Mouse (Mus musculus): ENCODE results near the gene Sms. TPM values are rescaled to one million over a fixed set of nuclear protein-coding genes. Genes with fewer than 3 reads are reported as not detected.

Sms gene
- polyA plus RNA-seq, 2 experiments, result 17.5 to 19.7 TPM

DNA sequence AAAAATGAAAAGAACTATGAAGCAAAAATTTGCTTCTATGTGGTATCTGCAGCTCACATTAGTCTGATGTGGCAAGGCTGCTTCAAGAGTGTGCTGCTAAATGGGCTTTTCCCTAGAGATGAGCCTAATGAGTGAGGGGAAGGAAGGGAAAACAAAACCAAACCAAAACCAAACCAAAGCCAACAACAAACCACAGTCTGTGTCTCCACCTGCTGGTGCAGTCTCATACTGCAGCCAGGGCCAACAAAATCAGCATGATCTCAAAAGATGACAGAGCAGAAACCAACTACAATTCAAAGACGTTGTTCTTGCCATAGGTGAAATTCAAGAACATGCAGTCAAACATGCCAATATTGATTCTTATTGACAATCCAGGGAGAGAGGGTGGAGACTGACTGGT is 37.7 kb downstream of the Sms start:
- WGBS (ENCODE audit: insufficient replicate concordance), result 21% methylated on average over 1 of the region's 1 CpGs
- no peak overlapping the region for H3K4me3 ChIP-seq (ENCODE audit: insufficient read depth in 1 of 2, low read depth in 2 of 2, low read length in 2 of 2)
- TF ChIP-seq EP300 (IDR thresholded peaks at IDR 0.05; ENCODE audit: low read depth) (no peak), CTCF (IDR thresholded peaks at IDR 0.05; ENCODE audit: low read depth) (peak; percentile 64)

DNA sequence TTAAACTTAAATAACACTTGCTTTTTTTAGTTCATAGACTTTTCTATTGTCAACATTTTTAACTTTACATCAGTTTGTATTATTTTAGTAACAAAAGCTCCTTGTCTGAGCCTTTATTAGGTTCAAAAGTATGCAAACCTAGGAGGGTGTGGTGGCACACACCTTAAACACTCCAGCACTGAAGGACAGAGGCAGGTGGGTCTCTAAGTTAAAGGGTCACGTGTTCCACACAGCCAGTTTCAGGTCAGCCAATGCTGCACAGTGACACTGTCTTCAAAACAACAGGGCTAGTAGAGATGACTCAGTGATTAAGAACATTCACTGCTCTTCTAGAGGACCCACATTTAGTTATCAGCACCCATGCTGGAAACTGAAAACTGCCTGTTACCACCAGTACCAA is 43.1 kb downstream of the Sms start:
- DNase-seq (ENCODE audit: low read depth in 3 of 3, low spot score in 3 of 3), result no peak
- WGBS (ENCODE audit: insufficient replicate concordance), result 60% methylated on average over 1 of the region's 1 CpGs
- no peak for ATAC-seq (ENCODE audit: insufficient read depth)
- Histone ChIP-seq H3K27ac (no peak overlapping the region), H3K9ac (replicated peaks) (no peak overlapping the region), H3K4me2 (ENCODE audit: low read depth) (no peak overlapping the region), H3K27me3 (ENCODE audit: control insufficient read depth, insufficient read depth, low read length) (no peaks in the 10 kb centered on the region), H3K4me1 (replicated peaks; ENCODE audit: control insufficient read depth in 2 of 2, insufficient read depth in 2 of 2, low read length in 1 of 2) (no peaks in the 10 kb centered on the region), H3K9me3 (ENCODE audit: control insufficient read depth, low read length) (no peaks in the 10 kb centered on the region), H3K4me3 (ENCODE audit: insufficient read depth in 1 of 2, low read depth in 2 of 2, low read length in 2 of 2) (no peak overlapping the region), H3K36me3 (replicated peaks; ENCODE audit: control insufficient read depth, insufficient read depth, low read depth) (no peaks in the 10 kb centered on the region)
- TF ChIP-seq EP300 (IDR thresholded peaks at IDR 0.05; ENCODE audit: low read depth) (no peak), CTCF (IDR thresholded peaks at IDR 0.05; ENCODE audit: low read depth) (no peak)

More for the DNA sequence above, 37.7 kb downstream of the Sms start:
- no peak overlapping the region for H3K9ac ChIP-seq (replicated peaks)
- no peaks in the 10 kb centered on the region for H3K4me1 ChIP-seq (replicated peaks; ENCODE audit: control insufficient read depth in 2 of 2, insufficient read depth in 2 of 2, low read length in 1 of 2)
- ATAC-seq (ENCODE audit: insufficient read depth) (no peak), DNase-seq (ENCODE audit: low read depth in 3 of 3, low spot score in 3 of 3) (no peak)
- no peak overlapping the region for H3K27ac ChIP-seq
- no peak overlapping the region for H3K4me2 ChIP-seq (ENCODE audit: low read depth)
- no peaks in the 10 kb centered on the region for H3K9me3 ChIP-seq (ENCODE audit: control insufficient read depth, low read length)
- H3K36me3 ChIP-seq (replicated peaks; ENCODE audit: control insufficient read depth, insufficient read depth, low read depth), result no peaks in the 10 kb centered on the region
- H3K27me3 ChIP-seq (ENCODE audit: control insufficient read depth, insufficient read depth, low read length), result no peaks in the 10 kb centered on the region

DNA sequence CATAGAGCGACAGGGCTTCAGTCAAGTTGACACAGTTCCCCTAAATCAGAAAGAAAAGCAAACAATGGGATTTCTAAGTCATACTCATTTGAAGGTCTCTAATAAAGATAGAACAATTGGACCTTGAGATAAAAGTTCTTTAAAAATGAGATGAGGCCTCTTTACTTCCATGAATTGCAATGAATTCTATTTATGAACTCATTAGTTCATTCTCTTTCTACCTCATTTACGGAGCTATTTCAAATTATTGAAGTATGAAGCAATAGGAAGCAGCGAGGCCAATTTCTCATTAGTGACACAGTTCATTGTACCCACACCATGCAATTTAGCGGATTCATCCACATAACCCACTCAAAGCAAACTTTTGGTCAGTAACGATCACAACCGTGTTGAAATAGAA is 44.7 kb downstream of the Sms start:
- H3K27me3 ChIP-seq (ENCODE audit: control insufficient read depth, insufficient read depth, low read length), result no peaks in the 10 kb centered on the region
- no peak for ATAC-seq (ENCODE audit: insufficient read depth)
- 64% methylated on average over 6 of the region's 6 CpGs for WGBS (ENCODE audit: insufficient replicate concordance)

DNA sequence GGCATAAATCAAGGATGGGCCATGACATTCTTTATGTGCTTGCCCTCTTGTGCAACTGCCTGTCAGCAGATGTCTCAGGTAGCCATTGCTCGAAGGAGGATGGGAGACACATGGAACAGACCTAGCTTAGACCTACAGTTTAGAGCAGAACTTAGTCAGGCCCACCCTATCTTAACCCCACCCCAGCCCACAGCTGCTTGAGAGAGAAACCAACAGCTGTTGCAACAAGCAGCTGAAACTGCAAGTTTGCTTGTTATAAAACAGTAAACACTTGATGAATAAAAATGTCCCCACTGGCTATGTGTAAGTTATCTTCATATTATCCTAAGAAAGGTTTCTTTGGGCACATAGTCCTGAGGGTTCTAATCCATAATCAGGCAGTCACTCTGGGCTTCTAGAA is 57.3 kb downstream of the Sms start:
- Histone ChIP-seq H3K4me2 (ENCODE audit: low read depth) (no peak overlapping the region), H3K9ac (replicated peaks) (no peak overlapping the region), H3K9me3 (ENCODE audit: control insufficient read depth, low read length) (no peaks in the 10 kb centered on the region), H3K36me3 (replicated peaks; ENCODE audit: control insufficient read depth, insufficient read depth, low read depth) (no peaks in the 10 kb centered on the region), H3K4me1 (replicated peaks; ENCODE audit: control insufficient read depth in 2 of 2, insufficient read depth in 2 of 2, low read length in 1 of 2) (no peaks in the 10 kb centered on the region), H3K27me3 (ENCODE audit: control insufficient read depth, insufficient read depth, low read length) (no peaks in the 10 kb centered on the region), H3K27ac (no peak overlapping the region), H3K4me3 (ENCODE audit: insufficient read depth in 1 of 2, low read depth in 2 of 2, low read length in 2 of 2) (no peak overlapping the region)
- no peak for TF ChIP-seq EP300 (IDR thresholded peaks at IDR 0.05; ENCODE audit: low read depth)
- TF ChIP-seq CTCF (IDR thresholded peaks at IDR 0.05; ENCODE audit: low read depth), result no peak
- WGBS (ENCODE audit: insufficient replicate concordance), result 60% methylated on average over 1 of the region's 1 CpGs
- DNase-seq (ENCODE audit: low read depth in 3 of 3, low spot score in 3 of 3) (no peak), ATAC-seq (ENCODE audit: insufficient read depth) (no peak)

More for the DNA sequence above, 44.7 kb downstream of the Sms start:
- DNase-seq (ENCODE audit: low read depth in 3 of 3, low spot score in 3 of 3), result no peak
- TF ChIP-seq EP300 (IDR thresholded peaks at IDR 0.05; ENCODE audit: low read depth) (no peak), CTCF (IDR thresholded peaks at IDR 0.05; ENCODE audit: low read depth) (no peak)
- Histone ChIP-seq H3K9me3 (ENCODE audit: control insufficient read depth, low read length) (no peaks in the 10 kb centered on the region), H3K4me2 (ENCODE audit: low read depth) (no peak overlapping the region), H3K4me1 (replicated peaks; ENCODE audit: control insufficient read depth in 2 of 2, insufficient read depth in 2 of 2, low read length in 1 of 2) (no peaks in the 10 kb centered on the region), H3K9ac (replicated peaks) (no peak overlapping the region), H3K36me3 (replicated peaks; ENCODE audit: control insufficient read depth, insufficient read depth, low read depth) (no peaks in the 10 kb centered on the region), H3K4me3 (ENCODE audit: insufficient read depth in 1 of 2, low read depth in 2 of 2, low read length in 2 of 2) (no peak overlapping the region), H3K27ac (no peak overlapping the region)

DNA sequence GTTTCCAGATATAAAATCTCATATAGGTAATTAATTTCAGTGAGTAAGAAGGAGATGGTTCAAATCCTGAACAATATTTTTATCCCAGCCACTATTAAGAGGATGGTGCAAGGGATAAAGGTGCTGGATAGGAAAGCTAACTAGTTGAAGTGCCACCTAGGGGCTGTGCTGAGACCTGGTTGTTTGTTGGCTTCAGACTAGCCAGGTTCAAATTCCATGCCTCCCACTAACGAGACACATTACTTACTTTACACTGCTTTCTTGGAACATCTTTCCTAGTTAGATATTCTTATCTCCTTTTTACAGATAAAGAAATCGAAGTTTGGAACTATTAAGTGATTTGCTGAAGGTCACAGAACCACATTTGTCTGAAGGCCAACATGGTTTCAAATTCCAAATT is 72.6 kb downstream of the Sms start:
- Histone ChIP-seq H3K9me3 (ENCODE audit: control insufficient read depth, low read length) (no peaks in the 10 kb centered on the region), H3K4me1 (replicated peaks; ENCODE audit: control insufficient read depth in 2 of 2, insufficient read depth in 2 of 2, low read length in 1 of 2) (no peaks in the 10 kb centered on the region), H3K27ac (no peak overlapping the region), H3K27me3 (ENCODE audit: control insufficient read depth, insufficient read depth, low read length) (no peaks in the 10 kb centered on the region), H3K4me3 (ENCODE audit: insufficient read depth in 1 of 2, low read depth in 2 of 2, low read length in 2 of 2) (no peak overlapping the region), H3K36me3 (replicated peaks; ENCODE audit: control insufficient read depth, insufficient read depth, low read depth) (no peaks in the 10 kb centered on the region), H3K4me2 (ENCODE audit: low read depth) (no peak overlapping the region), H3K9ac (replicated peaks) (no peak overlapping the region)
- 34% methylated on average over 2 of the region's 2 CpGs for WGBS (ENCODE audit: insufficient replicate concordance)
- ATAC-seq (ENCODE audit: insufficient read depth) (no peak), DNase-seq (ENCODE audit: low read depth in 3 of 3, low spot score in 3 of 3) (no peak)
- TF ChIP-seq CTCF (IDR thresholded peaks at IDR 0.05; ENCODE audit: low read depth), result no peak
- TF ChIP-seq EP300 (IDR thresholded peaks at IDR 0.05; ENCODE audit: low read depth), result no peak

All from liver, embryonic 14.5 days (tissue).